Mouse (Mus musculus) adrenal gland, postnatal 36 days (tissue): ENCODE measurements around the gene Thoc3. TPM values are rescaled to one million over a fixed set of nuclear protein-coding genes. Genes with fewer than 3 reads are reported as not detected.
A peak's percentile ranks its signal among the peaks of the same experiment; 100 is the strongest.

Source experiments
- DNase-seq, 2 experiments: peaks; one replicate each; pipeline ENCODE4 v3.0.0; 2021; ENCODE audit warnings: mixed read lengths in 1 of 2
- total RNA-seq, 2 experiments: library from RNA; stranded (reverse); gene quantifications; 2 replicates each; pipeline ENCODE4 v1.2.3; 2021

Thoc3 gene
- total RNA-seq, 2 experiments from 2014 or later = 43.0 to 47.3 TPM

DNA sequence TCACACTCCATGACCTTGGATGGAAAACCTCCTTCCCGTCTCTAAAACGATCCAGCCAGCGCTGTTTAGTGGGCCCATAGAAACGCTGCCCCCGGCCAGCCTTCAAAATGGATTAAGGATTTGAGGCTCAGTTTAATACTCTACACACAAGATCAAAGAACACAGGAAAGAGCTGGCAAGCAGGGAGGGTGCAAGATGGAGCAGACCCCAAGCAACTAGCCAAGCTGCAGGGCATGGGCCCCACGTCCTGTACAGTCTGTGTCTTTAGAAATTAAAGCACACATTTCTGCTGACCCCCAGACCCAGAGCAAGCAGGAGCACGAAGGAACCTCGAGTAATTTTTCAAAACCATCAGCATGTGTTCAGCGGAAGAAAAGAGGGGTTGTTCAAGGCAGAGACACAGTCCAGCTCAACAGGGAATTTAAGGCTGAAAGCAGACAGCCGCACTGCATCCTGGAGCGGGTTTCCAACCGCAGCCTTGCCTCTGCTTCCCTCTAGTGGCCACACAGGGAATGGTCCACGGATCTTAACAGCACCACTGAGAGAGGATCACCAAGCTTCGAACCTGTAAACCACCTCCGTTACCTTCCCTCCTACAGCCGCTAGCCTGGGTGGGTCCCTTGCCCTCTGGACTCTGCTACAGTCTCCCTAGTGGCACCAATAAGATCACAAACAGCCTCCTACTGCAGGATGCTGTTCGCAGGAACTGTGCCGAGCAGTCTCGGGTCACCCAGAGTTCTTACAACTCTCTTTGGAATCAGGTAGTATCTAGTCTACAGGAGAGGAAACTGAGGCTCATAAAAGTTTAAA, 21.8 kb downstream of the Thoc3 start:
- DNase-seq = peak; percentile 83 to 85

GRCm38 (mm10) chr13:54443693-54444092, 25.0 kb downstream of the Thoc3 start:
- no peak for DNase-seq

DNA sequence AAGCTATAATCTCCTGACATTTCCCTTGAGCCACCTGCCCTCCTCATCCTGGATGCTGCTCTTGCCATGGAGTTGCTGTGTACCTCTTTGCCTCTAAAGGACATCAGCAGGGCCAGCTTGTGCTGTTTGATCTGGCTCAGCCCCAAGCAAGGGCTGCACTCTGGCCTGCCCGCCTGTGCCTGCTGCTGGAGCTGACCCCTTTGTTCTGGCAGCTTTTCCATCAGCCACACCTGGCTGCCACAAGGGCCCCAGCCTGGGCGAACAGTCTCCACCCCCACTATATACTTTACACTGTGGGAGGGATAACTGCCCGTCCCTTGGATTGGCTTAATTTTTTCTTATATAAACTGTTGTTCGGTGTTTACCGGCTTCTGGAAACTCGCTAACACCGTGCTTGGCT, 28.7 kb downstream of the Thoc3 start:
- peak in 1 of 2 experiments; percentile 21 for DNase-seq

GRCm38 (mm10) chr13:54438814-54439213, 29.8 kb downstream of the Thoc3 start:
- DNase-seq = no peak

DNA sequence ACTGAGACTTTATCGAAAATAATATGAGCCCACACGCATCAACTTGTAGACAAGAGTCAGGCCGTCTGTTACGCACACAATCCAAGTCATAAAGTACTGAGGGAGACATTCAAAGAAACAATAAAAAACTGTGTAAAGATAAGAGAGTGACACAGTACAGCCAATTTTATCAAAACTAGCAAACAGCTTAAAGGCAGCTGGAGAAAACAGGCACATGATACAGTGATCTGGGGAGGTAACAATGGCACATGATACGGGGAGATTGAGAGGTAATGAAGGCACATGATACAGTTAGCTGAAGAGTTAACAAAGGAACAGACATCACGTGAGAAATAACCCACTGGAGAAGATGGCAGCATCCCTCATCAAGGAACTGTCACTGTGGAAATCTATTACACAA, 31.6 kb downstream of the Thoc3 start:
- no peak for DNase-seq

DNA sequence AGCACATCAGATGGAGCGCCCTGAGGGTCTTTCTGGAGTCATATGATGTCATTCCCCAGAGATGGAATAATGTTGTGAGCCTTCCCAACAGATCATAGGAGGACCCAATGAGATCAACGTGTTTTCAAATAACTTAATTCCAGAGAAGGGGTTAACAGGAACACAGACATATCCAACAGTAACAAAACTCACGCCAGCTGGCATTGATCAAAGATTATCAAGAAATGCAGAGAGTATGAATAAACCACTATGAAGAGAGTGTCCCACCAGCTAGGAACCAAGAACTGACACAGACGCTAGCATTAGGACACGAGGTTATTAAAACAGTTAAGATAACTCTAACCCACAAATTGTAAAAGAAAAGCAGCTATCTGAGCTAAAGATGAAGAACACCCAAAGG, 32.0 kb downstream of the Thoc3 start:
- DNase-seq = no peak

- peak; percentile 52 to 80 for DNase-seq
Measured at GRCm38 (mm10) chr13:54431161-54431560, 37.5 kb downstream of the Thoc3 start.

GRCm38 (mm10) chr13:54430051-54430450, 38.6 kb downstream of the Thoc3 start:
- no peak for DNase-seq

DNA sequence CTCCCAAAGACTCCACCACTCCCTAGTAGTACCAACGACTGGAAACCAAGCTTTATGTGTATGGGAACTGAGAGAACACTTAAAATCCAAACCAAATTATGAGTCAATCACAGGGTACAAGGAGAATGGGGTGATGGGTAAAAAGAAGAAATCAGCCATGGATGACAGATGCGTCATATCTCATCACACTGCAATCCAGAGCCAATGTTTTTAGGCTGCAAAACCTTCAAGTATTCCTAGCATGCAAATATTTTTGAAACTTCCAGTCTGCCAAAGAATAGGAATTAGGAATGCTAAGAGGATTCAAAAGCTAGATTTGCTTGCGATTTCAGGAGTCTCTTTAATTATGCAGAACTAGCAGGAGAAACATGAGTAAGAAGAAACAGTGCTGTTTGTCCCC, 39.9 kb downstream of the Thoc3 start:
- DNase-seq = no peak

DNA sequence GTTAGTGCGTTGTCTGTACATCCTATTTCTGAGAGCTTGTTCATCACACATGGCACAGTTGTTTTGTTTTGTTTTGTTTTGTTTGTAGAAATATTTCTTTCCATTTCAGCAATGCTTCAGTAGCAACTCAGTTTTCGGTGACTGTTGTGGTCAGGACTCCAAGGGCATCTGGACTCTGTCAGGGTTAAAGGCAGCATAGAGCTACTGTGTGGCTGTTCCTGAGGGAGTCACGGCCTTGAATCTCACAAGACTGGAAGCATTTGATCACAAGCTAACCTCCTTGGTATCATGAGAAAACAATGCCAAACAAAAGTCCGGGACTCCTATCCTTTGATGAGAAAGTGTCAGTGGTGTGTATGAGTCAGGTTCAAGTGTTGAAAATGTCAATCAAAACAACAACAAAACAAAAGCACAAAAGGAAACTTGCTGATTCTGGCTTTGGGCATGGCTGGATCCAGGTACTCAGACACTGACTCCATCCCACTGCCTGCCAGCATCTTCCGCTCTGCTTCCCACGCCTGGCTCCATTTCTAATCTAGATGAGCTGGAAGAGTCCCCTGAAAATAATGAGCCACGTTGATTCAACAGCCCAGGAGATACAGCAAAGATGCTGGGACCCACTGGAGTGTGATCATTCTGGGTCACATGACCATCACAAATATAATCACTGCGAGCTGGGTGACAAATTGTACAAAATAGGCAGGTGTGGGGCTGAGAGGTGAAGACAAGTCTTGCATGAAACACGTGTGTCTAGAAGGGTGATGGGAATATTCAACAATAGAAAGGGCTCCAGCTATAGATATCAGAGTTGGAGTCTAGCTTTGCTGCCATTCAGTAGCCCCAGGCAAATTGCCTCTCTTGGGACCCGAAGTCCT, 41.6 kb downstream of the Thoc3 start:
- peak; percentile 32 to 36 for DNase-seq

GRCm38 (mm10) chr13:54425269-54425668, 43.4 kb downstream of the Thoc3 start:
- no peak for DNase-seq

- no peak for DNase-seq
Measured at GRCm38 (mm10) chr13:54420226-54420625, 48.4 kb downstream of the Thoc3 start.

- no peak for DNase-seq
Measured at GRCm38 (mm10) chr13:54418781-54419327, 49.8 kb downstream of the Thoc3 start.

GRCm38 (mm10) chr13:54415059-54415458, 53.6 kb downstream of the Thoc3 start:
- no peak for DNase-seq

DNA sequence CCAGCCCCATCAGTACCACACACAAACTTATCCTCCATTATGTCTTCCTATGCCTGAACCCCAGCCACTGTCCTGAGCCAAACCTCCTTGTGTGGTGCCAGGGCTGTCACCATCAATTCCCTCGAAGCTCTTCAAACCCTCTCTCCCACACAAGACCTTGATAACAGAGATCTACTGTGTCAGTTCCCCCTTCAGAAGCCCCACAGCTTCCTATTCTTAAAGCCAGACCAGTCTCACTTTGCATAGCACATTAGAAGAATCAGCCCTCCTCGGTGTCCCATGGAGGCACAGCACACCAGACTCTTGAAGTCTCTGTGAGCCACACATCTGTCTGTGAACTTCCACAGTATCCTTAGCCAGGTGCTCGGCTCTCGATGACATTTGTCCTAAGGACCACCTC, 55.9 kb downstream of the Thoc3 start:
- no peak for DNase-seq

DNA sequence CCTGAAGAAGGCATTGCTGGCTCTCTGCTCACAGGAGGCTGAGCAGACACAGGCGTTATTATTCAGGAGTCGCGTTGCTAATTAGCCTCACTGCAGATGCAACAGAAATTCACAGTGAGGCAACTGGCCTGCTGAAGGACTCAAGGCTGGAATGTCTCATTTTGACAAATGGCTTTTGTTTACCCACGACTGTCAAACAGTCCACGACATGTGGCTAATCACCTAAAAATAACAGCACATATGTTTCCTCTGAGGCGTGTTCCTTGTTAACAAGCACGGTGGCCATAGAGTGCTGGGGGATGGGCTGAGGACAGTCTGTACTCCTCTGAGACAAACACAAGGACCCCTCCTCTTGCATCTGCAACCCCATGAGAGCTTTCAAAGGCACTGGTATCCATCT, 56.4 kb downstream of the Thoc3 start:
- no peak for DNase-seq

DNA sequence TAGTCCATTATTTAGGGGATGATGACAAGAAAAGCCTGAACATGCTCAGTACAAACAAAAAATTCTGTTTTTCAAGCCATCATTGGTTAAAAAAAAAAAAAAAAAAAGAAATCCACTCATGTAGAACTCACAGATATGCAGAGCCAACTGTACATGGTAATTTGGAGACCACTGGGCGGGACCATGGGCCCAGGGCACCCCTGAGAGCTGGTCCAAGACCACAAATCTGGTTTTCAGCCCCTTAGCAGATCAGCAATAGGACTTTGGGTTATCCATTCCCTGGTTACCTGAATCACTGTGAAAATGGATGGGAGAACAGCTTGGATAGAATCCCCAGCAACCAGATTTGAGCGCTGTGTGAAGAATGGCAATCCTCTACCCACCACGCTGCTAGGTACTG, 57.0 kb downstream of the Thoc3 start:
- no peak for DNase-seq

Other genes with a start within 250 kb of the Thoc3 start
- 10 to 100 TPM; 17.9 to 18.6 TPM for gene Cplx2, start 97.5 kb downstream of the Thoc3 start, total RNA-seq
- gene Simc1, start 34.9 kb upstream of the Thoc3 start, total RNA-seq = 10 to 100 TPM; 12.8 to 19.5 TPM
- gene 4833439L19Rik, start 96.6 kb upstream of the Thoc3 start, total RNA-seq = 100 to 1,000 TPM; 152 to 182 TPM
- 10 to 100 TPM; 55.4 to 58.9 TPM for gene Arl10, start 106.2 kb upstream of the Thoc3 start, total RNA-seq
- gene Nop16, start 121.2 kb upstream of the Thoc3 start, total RNA-seq = 10 to 100 TPM; 50.7 to 79.1 TPM
- 100 to 1,000 TPM; 232 to 258 TPM for gene Higd2a, start 121.4 kb upstream of the Thoc3 start, total RNA-seq
- gene Cltb, start 142.5 kb upstream of the Thoc3 start, total RNA-seq = 100 to 1,000 TPM in 1 of 2 experiments, 10 to 100 TPM in 1; 79.2 to 155 TPM
- 10 to 100 TPM; 74.4 to 84.7 TPM for gene Faf2, start 152.9 kb upstream of the Thoc3 start, total RNA-seq
- gene Rnf44, start 225.1 kb upstream of the Thoc3 start, total RNA-seq = 100 to 1,000 TPM; 107 to 120 TPM
- not detected for gene Cdhr2, start 232.6 kb upstream of the Thoc3 start, total RNA-seq